Mouse (Mus musculus): ENCODE results near the gene Pias1.

- TF ChIP-seq CTCF (conservative IDR thresholded peaks at IDR 0.05; ENCODE audit: insufficient read depth, insufficient read length, low read depth, low read length), result no peak
- TF ChIP-seq POLR2A (IDR thresholded peaks at IDR 0.05; ENCODE audit: low read depth, low read length), result no peak
These were observed 47.7 kb upstream of the Pias1 start for GRCm38 (mm10) chr9:63035431-63035830.
